Comparison of ENCODE assay signal across 25 mouse cellular contexts in the genomic region with DNA sequence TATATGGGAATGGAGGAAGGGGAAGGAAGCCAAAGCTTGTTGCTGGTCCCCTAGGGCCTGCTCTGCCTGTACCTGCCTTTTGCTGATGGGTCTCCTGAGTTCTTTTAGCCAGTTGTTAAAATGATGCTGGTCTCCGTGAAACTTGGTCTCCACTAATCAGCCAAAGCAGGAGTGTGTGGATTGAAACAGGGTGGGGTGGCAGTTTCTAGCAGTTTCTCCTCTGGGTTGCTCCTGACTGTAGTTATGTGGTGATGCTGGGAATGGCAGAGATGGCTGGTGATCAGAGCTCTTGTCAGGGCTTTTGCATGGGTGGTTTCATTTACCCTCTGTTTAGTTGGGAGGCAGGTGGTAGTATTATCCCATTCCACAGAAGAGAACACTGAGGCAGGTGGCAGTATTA. TPM values are rescaled to one million over a fixed set of nuclear protein-coding genes. Genes with fewer than 3 reads are reported as not detected.
DNase-seq lines count a peak whose midpoint lies in the region; ATAC-seq lines count a peak whose summit lies in the region.
"Had no signal": no experiment of that assay in that cellular context is flagged by ENCODE, and none has a peak within 500 bp of the region (broad histone marks: within the 10 kb centered on the region; RNA-seq: fewer than 3 reads in every experiment).

No protein-coding gene starts in this region.

- H3K4me3 ChIP-seq in liver, embryonic 13.5 days (replicated peaks) = no peak overlapping the region
- no peak overlapping the region for H3K4me3 ChIP-seq in liver, embryonic 11.5 days (ENCODE audit: low read depth, low read length)
- no peak overlapping the region for H3K4me3 ChIP-seq in liver, embryonic 15.5 days (replicated peaks)
- no peak overlapping the region for H3K4me3 ChIP-seq in liver, embryonic 16.5 days (ENCODE audit: low read depth, low read length)
- H3K4me3 ChIP-seq: embryonic facial prominence, embryonic 13.5 days; embryonic facial prominence, embryonic 15.5 days; erythroblast, embryonic 14.5 days; forebrain, embryonic 10.5 days; forebrain, embryonic 12.5 days had no signal

- H3K36me3 ChIP-seq in liver, embryonic 13.5 days = no peaks in the 10 kb centered on the region
- no peaks in the 10 kb centered on the region for H3K36me3 ChIP-seq in liver, embryonic 11.5 days (ENCODE audit: control insufficient read depth, insufficient read depth, low read length)
- no peaks in the 10 kb centered on the region for H3K36me3 ChIP-seq in liver, embryonic 15.5 days (replicated peaks)
- H3K36me3 ChIP-seq in liver, embryonic 16.5 days (ENCODE audit: control insufficient read depth, insufficient read depth) = no peaks in the 10 kb centered on the region
- H3K36me3 ChIP-seq: embryonic facial prominence, embryonic 13.5 days; embryonic facial prominence, embryonic 15.5 days; forebrain, embryonic 10.5 days; forebrain, embryonic 12.5 days had no signal

- no peak overlapping the region; the same call in 1 of the 2 replicates for H3K9ac ChIP-seq in liver, embryonic 13.5 days
- no peak overlapping the region for H3K9ac ChIP-seq in liver, embryonic 11.5 days (ENCODE audit: low read depth, low read length)
- H3K9ac ChIP-seq in liver, embryonic 15.5 days = no peak overlapping the region
- no peak overlapping the region for H3K9ac ChIP-seq in liver, embryonic 16.5 days (ENCODE audit: low read depth, low read length)
- H3K9ac ChIP-seq: embryonic facial prominence, embryonic 13.5 days; embryonic facial prominence, embryonic 15.5 days; forebrain, embryonic 12.5 days had no signal

- WGBS in liver, embryonic 13.5 days (ENCODE audit: insufficient replicate concordance) = 48% methylated on average over 1 of the region's 1 CpGs
- WGBS in liver, embryonic 11.5 days = 73% methylated on average over 1 of the region's 1 CpGs
- whole genome bisulfite sequencing in liver, embryonic 15.5 days (ENCODE audit: insufficient replicate concordance) = 57% methylated on average over 1 of the region's 1 CpGs
- WGBS in liver, embryonic 16.5 days (ENCODE audit: insufficient replicate concordance) = 69% methylated on average over 1 of the region's 1 CpGs

- H3K4me1 ChIP-seq in liver, embryonic 13.5 days (replicated peaks) = peaks cover 27% of the 10 kb centered on the region
- H3K4me1 ChIP-seq in liver, embryonic 11.5 days (replicated peaks; ENCODE audit: control insufficient read depth, insufficient read depth, low read length) = peaks cover 2% of the 10 kb centered on the region
- peaks cover 19% of the 10 kb centered on the region for H3K4me1 ChIP-seq in liver, embryonic 15.5 days (replicated peaks)
- no peaks in the 10 kb centered on the region; the same call in 1 of the 2 replicates for H3K4me1 ChIP-seq in liver, embryonic 16.5 days (ENCODE audit: control insufficient read depth, low read depth, low read length)
- H3K4me1 ChIP-seq: embryonic facial prominence, embryonic 15.5 days had no signal

- no peak for DNase-seq in liver, embryonic 13.5 days
- no peak for DNase-seq in liver, embryonic 11.5 days (ENCODE audit: low spot score)
- DNase-seq in testis, postnatal 14 days (ENCODE audit: low spot score) = no peak
- DNase-seq: adrenal gland, adult 2 months; adrenal gland, postnatal 10 days; adrenal gland, postnatal 25 days; cerebellum, adult 11 months; cerebellum, adult 18-20 months; cerebellum, adult 8-10 months; cerebellum, adult 9-11 months; cerebellum, postnatal 14 days; cerebellum, postnatal 36 days; embryo, embryonic 11 days had no signal

- peaks cover 18% of the 10 kb centered on the region for H3K27me3 ChIP-seq in liver, embryonic 13.5 days
- H3K27me3 ChIP-seq in liver, embryonic 11.5 days (replicated peaks; ENCODE audit: control insufficient read depth, insufficient read depth, low read length) = peaks cover 9% of the 10 kb centered on the region
- H3K27me3 ChIP-seq in liver, embryonic 15.5 days = peaks cover 28% of the 10 kb centered on the region
- no peaks in the 10 kb centered on the region; the same call in 1 of the 2 replicates for H3K27me3 ChIP-seq in liver, embryonic 16.5 days (ENCODE audit: control insufficient read depth, insufficient read depth, low read depth, low read length)

- peak; percentile 46 for ATAC-seq in liver, embryonic 13.5 days (ENCODE audit: low read depth)
- ATAC-seq in liver, embryonic 11.5 days (replicated peaks; ENCODE audit: low FRiP score) = no peak
- ATAC-seq in liver, embryonic 15.5 days (ENCODE audit: insufficient read depth) = peak; percentile 52
- peak; percentile 53; the same call in 1 of the 2 replicates for ATAC-seq in liver, embryonic 16.5 days (ENCODE audit: low read depth)
- ATAC-seq: forebrain, embryonic 14.5 days; forebrain, embryonic 16.5 days had no signal

- H3K27ac ChIP-seq in liver, embryonic 13.5 days = peak overlapping the region; percentile 70
- no peak overlapping the region for H3K27ac ChIP-seq in liver, embryonic 11.5 days (ENCODE audit: low read depth, low read length)
- peak overlapping the region; percentile 53 for H3K27ac ChIP-seq in liver, embryonic 15.5 days (replicated peaks)
- peak overlapping the region; percentile 41 for H3K27ac ChIP-seq in liver, embryonic 16.5 days (ENCODE audit: low read length)
- H3K27ac ChIP-seq: embryonic facial prominence, embryonic 13.5 days; embryonic facial prominence, embryonic 15.5 days; forebrain, embryonic 12.5 days had no signal

- no peaks in the 10 kb centered on the region for H3K9me3 ChIP-seq in liver, embryonic 13.5 days (replicated peaks)
- no peaks in the 10 kb centered on the region for H3K9me3 ChIP-seq in liver, embryonic 11.5 days (ENCODE audit: control insufficient read depth, low read length)
- H3K9me3 ChIP-seq in liver, embryonic 15.5 days (replicated peaks) = no peaks in the 10 kb centered on the region
- no peaks in the 10 kb centered on the region; the same call in 1 of the 2 replicates for H3K9me3 ChIP-seq in liver, embryonic 16.5 days (replicated peaks; ENCODE audit: control insufficient read depth, low read length)
- H3K9me3 ChIP-seq: embryonic facial prominence, embryonic 13.5 days; embryonic facial prominence, embryonic 15.5 days; forebrain, embryonic 10.5 days; forebrain, embryonic 12.5 days had no signal

- H3K4me2 ChIP-seq in liver, embryonic 13.5 days = peak overlapping the region; percentile 17; the same call in 1 of the 2 replicates
- no peak overlapping the region for H3K4me2 ChIP-seq in liver, embryonic 11.5 days
- 0 out of 2 replicates have a peak overlapping the region, but pooled peaks have one; percentile 4 for H3K4me2 ChIP-seq in liver, embryonic 15.5 days
- H3K4me2 ChIP-seq in liver, embryonic 16.5 days (ENCODE audit: low read depth, low read length) = no peak overlapping the region
- H3K4me2 ChIP-seq: embryonic facial prominence, embryonic 13.5 days; embryonic facial prominence, embryonic 15.5 days; forebrain, embryonic 12.5 days had no signal

RNA-seq across cellular contexts. Expression of gene Gm6588, which starts 38.3 kb away (rescaled TPM):
- polyA plus RNA-seq in liver, embryonic 13.5 days (2015; fragmentation: Nextera tagmentation; extraction: Ambion mirVana) = not detected in 2 replicates
- polyA plus RNA-seq in liver, embryonic 11.5 days (2014; fragmentation: Nextera tagmentation; extraction: Ambion mirVana) = not detected in 2 replicates
- not detected in 2 replicates for polyA plus RNA-seq in liver, embryonic 15.5 days (2015; fragmentation: Nextera tagmentation; extraction: Ambion mirVana)
- polyA plus RNA-seq in liver, embryonic 16.5 days (2015; fragmentation: Nextera tagmentation; extraction: Ambion mirVana) = not detected in 2 replicates
- polyA plus RNA-seq: adrenal gland, adult 2 months; brain, embryonic 14.5 days; C2C12; embryonic facial prominence, embryonic 11.5 days; embryonic facial prominence, embryonic 15.5 days; erythroblast, embryonic 14.5 days had no signal

Comparison
In these comparisons a context has a peak if more than half of its experiments do, and no peak if none do; other contexts are left out.
1. H3K4me2 ChIP-seq: peak in liver, embryonic 13.5 days (single experiment) and liver, embryonic 15.5 days (single experiment); none in liver, embryonic 11.5 days (single experiment) and liver, embryonic 16.5 days (single experiment).